Mouse (Mus musculus) left cerebral cortex, adult 2 months (tissue): ENCODE measurements around the gene Eln. TPM values are rescaled to one million over a fixed set of nuclear protein-coding genes. Genes with fewer than 3 reads are reported as not detected.
A peak's percentile ranks its signal among the peaks of the same experiment; 100 is the strongest.

ENCODE experiments used
- DNase-seq, 2 experiments: peaks; one replicate each; pipeline ENCODE4 v3.0.0; 2021 to 2022; ENCODE audit warnings: low spot score in 2 of 2, mixed read lengths in 1 of 2; ENCODE audit errors: extremely low spot score in 1 of 2
- H3K27ac ChIP-seq: fragments of 200-600 bp; 2 replicates; pipeline ENCODE4 v1.8.1; 2022
- H3K4me3 ChIP-seq: fragments of 200-600 bp; 2 replicates; pipeline ENCODE4 v1.8.1; 2022
- CTCF ChIP-seq: fragments of 200-600 bp; IDR thresholded peaks from 2 replicates; pipeline ENCODE4 v1.8.1; 2022; ENCODE audit warnings: antibody characterized with exemption, mild to moderate bottlenecking, moderate library complexity
- intact Hi-C: fragments of 180-260 bp; cut with DNase I; formaldehyde crosslinking; loops from one replicate; pipeline ENCODE4 v1.15.1; 2025
- total RNA-seq, 2 experiments: library from RNA; stranded (reverse); gene quantifications; 2 replicates each; pipeline ENCODE4 v1.2.3; 2021

Gene Eln
- total RNA-seq, 2 experiments from 2014 or later = 11.3 to 11.7 TPM

- intact Hi-C loops = no loop called here
- Histone ChIP-seq H3K27ac (0 out of 2 replicates have a peak overlapping the region, but pooled peaks have one; percentile 16), H3K4me3 (no peak overlapping the region)
- no peak for TF ChIP-seq CTCF
- no peak for DNase-seq
These were observed 69.6 kb downstream of the Eln start for GRCm38 (mm10) chr5:134677491-134677890.

- intact Hi-C loops = no loop called here
- DNase-seq = peak; percentile 45 to 47
- Histone ChIP-seq H3K27ac (peak overlapping the region; percentile 57), H3K4me3 (peak overlapping the region; percentile 33)
- no peak for TF ChIP-seq CTCF
These were observed 71.0 kb downstream of the Eln start for GRCm38 (mm10) chr5:134675956-134676759.

GRCm38 (mm10) chr5:134674977-134675376, 72.1 kb downstream of the Eln start:
- no peak for DNase-seq
- intact Hi-C loops = no loop called here
- Histone ChIP-seq H3K27ac (no peak overlapping the region), H3K4me3 (no peak overlapping the region)
- TF ChIP-seq CTCF = no peak

- Histone ChIP-seq H3K27ac (no peak overlapping the region), H3K4me3 (no peak overlapping the region)
- intact Hi-C loops = no loop called here
- DNase-seq = no peak
- no peak for TF ChIP-seq CTCF
These were observed 74.5 kb downstream of the Eln start for GRCm38 (mm10) chr5:134672611-134673010.

- intact Hi-C loops = no loop called here
- Histone ChIP-seq H3K4me3 (no peak overlapping the region), H3K27ac (no peak overlapping the region)
- no peak for DNase-seq
- no peak for TF ChIP-seq CTCF
These were observed 75.0 kb downstream of the Eln start for GRCm38 (mm10) chr5:134672198-134672516.

- Histone ChIP-seq H3K27ac (no peak overlapping the region), H3K4me3 (no peak overlapping the region)
- no peak for DNase-seq
- intact Hi-C loops = no loop called here
- no peak for TF ChIP-seq CTCF
These were observed 75.6 kb downstream of the Eln start for GRCm38 (mm10) chr5:134671335-134672197.

GRCm38 (mm10) chr5:134669001-134669708, 78.0 kb downstream of the Eln start:
- no peak; the same call in 1 of the 2 replicates for TF ChIP-seq CTCF

GRCm38 (mm10) chr5:134668495-134668894, 78.6 kb downstream of the Eln start:
- H3K4me3 ChIP-seq = no peak overlapping the region
- intact Hi-C loops = loop anchor here (2.0 kb wide), 1 partner anchor 36 kb away; no protein-coding TSS in a partner anchor
- no peak overlapping the region for H3K27ac ChIP-seq
- DNase-seq = no peak
- peak; percentile 58 for TF ChIP-seq CTCF

More at GRCm38 (mm10) chr5:134669001-134669708, 78.0 kb downstream of the Eln start:
- DNase-seq = no peak
- intact Hi-C loops = loop anchor here (2.0 kb wide), 1 partner anchor 36 kb away; no protein-coding TSS in a partner anchor
- H3K4me3 ChIP-seq = no peak overlapping the region
- no peak overlapping the region for H3K27ac ChIP-seq

- Histone ChIP-seq H3K4me3 (no peak overlapping the region), H3K27ac (no peak overlapping the region)
- intact Hi-C loops = no loop called here
- no peak for DNase-seq
- TF ChIP-seq CTCF = no peak
These were observed 90.4 kb downstream of the Eln start for GRCm38 (mm10) chr5:134656708-134657107.

Other genes with a start within 250 kb of the Eln start
- gene Clip2, start 194.9 kb downstream of the Eln start, total RNA-seq = 100 to 1,000 TPM; 116 to 123 TPM
- gene Syna, start 187.2 kb downstream of the Eln start, total RNA-seq = under 1 TPM; 0.21 to 0.34 TPM
- gene Rfc2, start 166.0 kb downstream of the Eln start, total RNA-seq = 10 to 100 TPM; 60.0 to 64.2 TPM
- gene Lat2, start 132.3 kb downstream of the Eln start, total RNA-seq = 1 to 10 TPM; 3.4 to 3.9 TPM
- gene Eif4h, start 107.8 kb downstream of the Eln start, total RNA-seq = 100 to 1,000 TPM; 319 to 322 TPM
- 10 to 100 TPM; 59.8 to 65.4 TPM for gene Limk1, start 58.7 kb downstream of the Eln start, total RNA-seq
- not detected for gene Tmem270, start 159.4 kb upstream of the Eln start, total RNA-seq
- gene Cldn13, start 168.2 kb upstream of the Eln start, total RNA-seq = not detected
- 1 to 10 TPM; 7.5 to 9.3 TPM for gene Mettl27, start 185.0 kb upstream of the Eln start, total RNA-seq
- gene Cldn4, start 199.6 kb upstream of the Eln start, total RNA-seq = not detected
- gene Cldn3, start 238.9 kb upstream of the Eln start, total RNA-seq = under 1 TPM; 0.81 to 0.82 TPM